Mouse (Mus musculus): Measurements from ENCODE around the gene Ccdc124.

Gene Ccdc124

DNA sequence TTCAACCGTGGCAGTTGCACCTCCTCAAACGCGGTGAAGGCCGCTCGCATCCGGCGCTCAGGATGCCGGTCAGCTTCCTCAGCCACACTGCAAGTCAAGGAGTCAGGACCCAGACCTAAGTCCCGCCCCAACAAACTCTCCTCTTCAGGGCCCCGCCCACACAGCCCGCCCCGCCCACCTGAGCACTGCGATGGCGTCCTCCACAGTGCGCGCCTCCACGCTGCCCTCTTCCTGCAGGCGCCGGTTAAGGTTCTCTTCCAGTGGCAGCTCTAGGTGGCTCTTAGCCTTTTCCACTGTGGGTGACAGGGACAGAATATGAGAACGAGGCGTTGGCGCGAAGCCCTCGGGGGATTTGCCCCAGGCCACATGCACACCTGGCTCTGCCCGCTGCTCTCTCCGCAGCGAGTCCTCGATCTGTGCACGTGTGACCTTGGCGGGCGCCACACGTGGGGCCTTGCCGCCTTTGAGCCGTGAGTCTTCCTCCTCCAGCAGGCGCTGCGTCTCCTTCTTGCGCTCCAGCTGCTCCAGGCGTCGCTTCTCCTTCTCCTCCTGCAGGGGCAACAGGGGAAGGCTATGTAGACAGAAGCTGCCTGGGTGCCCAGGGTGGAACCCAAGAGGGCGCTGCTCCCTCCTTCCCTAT lies 5.1 kb downstream of the Ccdc124 start:
- no peak for DNase-seq

DNA sequence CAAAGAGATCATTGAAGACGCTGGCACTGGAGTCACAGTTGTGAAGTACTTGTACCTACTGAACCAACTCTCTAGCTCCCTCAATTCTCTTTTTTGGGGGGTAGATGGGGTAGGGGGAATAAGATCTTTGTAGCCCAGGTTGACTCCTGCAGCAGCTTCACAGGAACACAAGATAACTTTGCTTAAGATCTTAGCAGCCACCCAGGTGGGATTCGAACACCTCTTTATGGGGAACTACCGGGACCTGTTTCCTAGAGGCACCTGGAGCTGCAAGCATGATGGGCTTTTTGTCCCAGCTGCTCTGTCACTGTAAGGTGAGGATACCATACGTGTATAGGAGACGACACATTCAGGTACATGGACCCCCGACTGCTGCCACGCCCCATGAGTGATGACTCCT lies 7.2 kb downstream of the Ccdc124 start:
- DNase-seq = no peak

DNA sequence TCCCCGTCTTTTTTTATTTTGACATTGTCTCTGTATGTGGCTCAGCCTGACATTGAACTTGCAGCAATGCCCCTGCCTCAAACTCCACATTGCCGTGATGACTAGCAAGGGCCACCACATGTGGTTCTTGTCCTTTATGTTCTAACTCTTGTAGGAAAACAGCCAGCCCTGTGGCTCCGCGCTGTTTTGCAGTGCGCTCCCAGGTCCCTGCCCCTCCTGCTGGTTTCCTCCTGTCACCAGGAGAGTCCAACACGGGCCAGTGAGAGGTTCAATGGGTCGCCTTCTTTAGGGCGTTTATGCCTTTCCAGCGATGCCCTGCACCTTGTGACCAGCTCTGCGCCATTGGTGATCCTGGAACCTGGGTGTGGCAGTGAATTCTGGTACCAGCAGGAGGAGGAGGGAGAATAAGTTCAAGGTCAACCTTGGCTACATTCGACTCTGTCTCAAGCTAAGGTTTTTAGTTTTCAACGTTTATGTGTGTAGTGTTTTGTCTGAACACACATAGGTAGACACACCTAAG lies 7.7 kb downstream of the Ccdc124 start:
- DNase-seq = no peak

DNA sequence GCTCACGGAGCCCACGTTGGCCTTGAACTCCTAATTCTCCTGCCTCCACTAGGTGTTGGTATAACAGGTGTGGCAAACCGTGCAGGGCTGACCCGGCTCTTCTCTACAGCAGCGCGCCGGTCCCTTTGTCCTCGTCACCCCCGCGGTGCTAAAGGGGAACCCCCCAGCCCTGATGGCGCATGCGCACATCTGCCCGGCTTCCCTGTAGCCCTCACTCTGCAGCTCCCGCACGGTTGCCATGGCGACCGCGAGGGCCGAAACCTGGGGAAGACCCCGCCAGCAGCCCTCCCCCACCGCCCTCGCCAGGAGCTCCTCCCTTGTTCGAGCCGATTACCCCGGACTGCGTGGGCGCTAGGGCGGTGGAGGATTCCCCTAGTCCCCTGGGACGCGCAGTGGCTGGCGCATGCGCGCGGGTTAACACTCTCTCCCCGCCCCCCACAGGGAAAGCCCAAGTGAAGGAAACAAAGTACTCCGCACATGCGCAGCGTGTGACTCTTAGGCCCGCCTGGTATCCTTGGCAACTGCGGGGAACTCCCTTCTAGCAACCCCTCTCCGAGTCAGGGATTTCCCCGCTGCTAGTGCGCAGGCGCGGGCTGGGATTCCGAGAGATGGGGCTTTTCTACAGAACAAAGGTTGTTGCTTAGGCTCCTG lies 8.3 kb downstream of the Ccdc124 start:
- DNase-seq = peak; percentile 99

DNA sequence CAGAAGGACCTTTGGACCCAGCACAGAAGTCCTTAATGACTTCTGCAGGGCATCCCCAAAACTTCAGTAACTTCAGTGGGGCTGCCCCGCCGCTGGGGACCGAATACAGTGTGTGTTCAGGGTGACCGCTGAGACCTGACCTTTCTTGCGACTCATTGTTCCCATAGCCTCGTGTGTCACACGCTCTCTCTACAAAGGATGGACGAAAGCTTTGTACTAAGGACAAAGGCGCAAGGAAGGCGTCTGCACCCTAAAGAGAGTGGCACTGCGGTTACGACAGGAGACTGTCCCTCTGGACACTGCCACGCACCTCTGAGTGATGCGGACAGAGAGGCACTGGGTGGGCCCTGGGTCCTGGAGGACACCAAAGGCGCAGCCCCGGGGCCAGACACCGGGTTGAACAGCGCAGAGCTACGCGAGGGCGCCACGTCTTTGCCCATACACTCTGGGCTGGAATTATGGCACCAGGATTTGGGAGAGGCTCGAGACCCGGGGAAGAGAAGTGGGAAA lies 9.0 kb downstream of the Ccdc124 start:
- no peak for DNase-seq

DNA sequence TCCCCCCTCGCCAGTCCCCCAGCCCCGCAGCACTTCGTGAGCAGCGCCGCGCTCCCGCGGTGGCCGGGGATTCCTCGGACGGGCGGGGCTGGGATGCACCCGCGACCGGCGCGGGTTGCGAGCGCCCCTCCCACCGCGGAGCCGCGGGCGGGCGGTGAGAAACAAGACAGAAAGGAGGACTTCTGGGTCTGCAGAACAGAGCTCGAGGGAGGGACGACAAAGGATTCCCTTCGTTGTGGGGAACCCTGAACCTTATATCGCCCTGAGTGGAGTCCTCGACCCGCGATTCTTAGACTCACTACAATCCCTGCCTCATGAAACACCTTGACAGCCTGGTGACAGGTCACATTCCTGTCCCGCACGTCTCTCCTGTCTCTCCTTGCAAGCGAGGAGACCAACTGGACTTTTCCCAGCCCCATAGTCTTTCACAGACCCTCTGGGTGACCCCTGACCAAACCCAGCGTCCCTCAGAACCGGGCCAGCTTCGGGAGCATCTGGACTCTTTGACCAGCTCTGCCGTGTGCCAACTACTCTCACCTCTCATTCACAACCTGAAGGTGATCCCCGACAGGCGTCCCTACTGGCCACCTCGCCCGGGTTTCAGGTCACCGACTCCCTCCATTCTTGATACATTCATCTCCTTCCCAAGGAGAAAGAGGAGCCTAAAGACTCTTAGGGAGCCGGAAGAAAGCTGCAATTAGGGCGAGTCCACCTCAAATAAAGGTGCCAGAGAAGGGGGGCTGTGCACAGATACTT lies 9.6 kb downstream of the Ccdc124 start:
- peak; percentile 44 for DNase-seq

DNA sequence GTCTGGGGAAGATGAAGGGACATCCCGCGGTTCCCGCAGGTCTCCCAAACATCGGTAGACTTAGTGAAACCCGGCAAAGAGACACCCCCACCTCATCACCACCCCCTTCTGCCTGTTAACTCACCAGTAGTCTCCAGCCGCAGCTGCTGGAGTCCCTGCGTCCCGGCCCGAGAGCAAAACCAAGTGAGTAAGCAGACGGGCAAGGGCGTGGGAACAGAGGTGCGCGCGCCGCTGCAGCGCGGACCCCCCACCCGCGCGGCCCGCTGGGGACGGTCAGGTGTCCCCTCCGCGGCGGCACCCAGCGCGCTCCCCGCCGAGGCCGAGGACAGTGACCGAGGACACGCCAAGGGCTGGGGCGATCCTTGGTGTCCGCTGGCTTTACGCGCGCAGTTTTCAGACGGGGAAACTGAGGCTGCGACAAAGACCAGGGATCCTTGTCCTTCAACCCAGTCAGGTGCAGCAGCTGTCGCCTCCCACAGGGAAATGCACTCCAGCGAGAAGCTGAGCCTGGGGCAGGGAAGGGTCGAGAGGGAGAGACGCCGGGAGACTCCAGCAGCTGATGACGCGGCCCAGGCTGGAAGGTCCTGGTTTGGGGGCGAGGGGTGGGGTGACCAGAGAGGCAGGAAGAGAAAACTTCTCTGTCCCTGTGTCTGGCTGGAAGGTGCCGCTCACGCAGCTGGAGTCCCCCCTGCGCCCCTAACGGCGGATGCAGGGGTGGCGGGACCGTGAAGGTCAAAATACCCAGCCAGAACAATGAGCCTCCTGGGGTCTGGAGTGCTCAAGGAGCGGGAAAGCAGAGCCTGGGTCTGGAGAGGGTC lies 10.7 kb downstream of the Ccdc124 start, which contains the start of gene Kcnn1:
Kcnn1 (minus strand) TSS at position 435 of the 818 bp plus-strand sequence.
- DNase-seq = no peak

DNA sequence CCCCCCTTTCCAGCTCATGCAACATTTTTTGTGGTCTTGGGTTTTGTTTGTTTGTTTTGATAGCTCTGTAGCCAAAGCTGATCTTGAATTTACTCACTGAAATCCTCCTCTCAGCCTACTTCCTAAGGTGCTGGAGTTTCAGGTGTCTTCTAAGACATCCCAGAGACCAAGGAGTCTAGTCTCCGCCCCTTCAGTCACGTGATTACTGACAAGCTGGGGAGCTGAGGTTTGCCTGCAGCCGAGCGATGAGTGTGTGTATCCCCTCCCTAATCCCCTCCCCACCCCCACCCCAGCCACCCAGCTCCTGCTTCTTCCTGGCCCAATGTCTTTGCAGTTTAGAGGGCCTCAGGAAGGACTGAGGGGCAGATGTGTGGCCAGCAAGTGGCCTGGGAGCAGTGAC lies 16.2 kb downstream of the Ccdc124 start:
- no peak for DNase-seq

DNA sequence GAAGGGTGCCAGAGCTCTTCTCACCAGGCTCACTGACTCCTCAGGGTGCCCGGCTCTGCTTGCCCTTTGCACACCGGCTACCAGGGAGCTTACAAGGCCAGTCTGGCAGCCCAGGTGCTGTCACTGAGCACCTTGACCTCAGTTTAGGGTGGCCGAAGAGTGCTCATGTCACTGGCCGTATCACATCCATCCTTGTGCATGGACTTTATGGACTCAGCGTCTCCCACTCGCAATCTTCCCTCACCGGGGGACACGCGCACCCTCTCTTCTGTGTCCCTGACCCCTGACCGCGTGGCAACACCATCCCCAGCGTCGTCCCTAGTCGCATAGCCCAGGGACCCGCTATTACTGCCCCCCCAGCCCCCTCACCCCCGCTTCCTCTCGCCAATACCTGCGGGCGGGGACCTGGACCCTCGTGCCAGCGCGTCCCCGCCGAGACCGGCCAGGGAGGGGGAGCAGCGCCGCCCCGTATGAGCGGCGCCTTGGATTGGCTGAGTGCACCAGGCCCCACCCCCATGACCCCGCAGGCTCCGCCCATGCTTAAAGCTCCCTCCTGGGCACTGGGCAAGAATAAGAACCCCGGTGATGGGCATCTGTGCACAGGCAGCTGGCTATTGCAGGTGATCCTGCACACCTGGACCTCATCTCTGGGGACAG lies 17.1 kb downstream of the Ccdc124 start:
- peak; percentile 78 for DNase-seq

DNA sequence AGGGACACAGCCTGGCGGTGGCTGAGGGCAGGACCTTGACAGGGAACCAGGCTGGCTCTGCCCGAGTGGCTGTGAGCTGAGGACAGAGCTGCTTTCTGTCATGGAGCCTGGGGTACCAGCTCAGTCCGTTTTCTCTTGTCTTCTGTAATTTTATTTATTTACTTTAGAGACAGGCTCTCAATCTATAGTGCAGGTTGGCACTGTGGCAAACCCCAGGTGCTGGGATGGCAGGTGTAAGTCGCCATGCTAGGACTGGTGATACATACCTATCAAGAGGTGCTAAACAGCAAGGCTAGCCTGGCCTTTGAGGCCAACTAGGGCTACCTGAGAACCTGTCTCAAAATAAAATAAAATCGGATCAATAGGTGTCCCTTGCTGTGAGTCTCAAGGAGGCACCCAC lies 17.7 kb downstream of the Ccdc124 start:
- DNase-seq = no peak

DNA sequence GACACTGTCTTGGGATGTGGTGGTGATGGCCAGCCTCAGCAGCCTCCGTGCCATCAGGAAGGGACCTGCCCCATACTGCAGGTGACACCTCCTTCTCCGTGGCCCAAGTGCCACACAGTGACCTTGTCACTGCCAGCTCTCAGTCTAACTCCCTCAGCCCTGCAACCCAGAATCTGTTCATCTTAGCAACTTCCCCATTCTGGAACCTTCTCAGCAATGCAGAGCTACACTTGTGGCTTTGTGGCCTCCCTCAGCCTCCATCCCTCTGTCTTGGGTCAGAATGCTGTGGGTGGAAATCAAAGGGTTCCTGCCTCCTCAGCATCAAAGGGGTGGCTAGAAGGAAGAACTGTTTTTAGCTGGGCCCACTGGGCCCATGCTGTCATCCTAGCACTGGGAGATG lies 19.9 kb downstream of the Ccdc124 start:
- DNase-seq = no peak

DNA sequence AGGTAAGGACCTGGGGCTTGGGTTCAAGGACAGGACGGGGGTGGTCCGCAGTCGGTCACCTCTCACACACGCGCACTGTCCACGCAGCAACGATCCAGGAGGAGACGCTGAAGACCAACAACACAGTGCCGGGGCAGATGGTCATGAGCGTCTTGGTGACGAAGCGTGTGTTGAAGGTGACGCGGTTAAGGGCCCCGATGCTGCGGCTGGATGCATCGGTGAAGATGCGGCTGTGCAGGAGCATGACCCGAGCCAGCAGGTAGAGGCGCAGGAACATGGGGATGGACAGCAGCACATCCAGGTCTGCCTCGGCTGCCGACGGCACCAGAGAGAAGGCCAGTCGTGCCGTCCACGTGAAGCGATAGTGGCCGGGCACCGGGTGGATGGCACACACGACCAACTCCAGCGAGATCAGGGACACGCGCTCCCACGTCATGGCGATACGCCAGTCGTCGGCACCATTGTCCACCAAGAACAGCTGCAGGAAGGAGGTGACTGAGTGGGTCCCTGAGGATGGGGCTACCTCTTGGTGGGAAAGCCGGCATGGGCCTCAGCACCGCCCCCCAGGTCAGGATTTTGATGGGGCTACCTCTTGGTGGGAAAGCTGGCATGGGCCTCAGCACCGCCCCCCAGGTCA lies 21.0 kb downstream of the Ccdc124 start:
- DNase-seq = no peak

DNA sequence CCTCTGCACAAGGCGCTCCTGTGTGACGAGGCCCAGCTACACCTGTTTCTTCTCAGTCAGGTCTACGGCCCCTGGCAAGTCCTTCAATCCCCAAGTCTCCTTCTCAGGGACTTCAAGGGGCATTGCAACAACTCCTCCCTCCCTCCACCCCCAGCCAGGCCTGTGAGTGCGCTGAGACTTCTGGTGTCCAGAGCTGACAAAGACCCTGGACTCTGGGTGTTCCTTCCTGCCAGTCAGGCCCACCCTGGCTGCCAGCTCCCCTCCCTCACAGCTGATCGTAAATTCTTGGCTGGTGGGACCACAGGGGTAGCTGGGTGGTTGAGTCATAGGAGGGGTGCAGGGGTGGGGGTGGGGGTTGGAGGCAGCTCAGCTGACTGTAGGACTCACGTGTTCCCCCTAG lies 21.9 kb downstream of the Ccdc124 start:
- no peak for DNase-seq

DNA sequence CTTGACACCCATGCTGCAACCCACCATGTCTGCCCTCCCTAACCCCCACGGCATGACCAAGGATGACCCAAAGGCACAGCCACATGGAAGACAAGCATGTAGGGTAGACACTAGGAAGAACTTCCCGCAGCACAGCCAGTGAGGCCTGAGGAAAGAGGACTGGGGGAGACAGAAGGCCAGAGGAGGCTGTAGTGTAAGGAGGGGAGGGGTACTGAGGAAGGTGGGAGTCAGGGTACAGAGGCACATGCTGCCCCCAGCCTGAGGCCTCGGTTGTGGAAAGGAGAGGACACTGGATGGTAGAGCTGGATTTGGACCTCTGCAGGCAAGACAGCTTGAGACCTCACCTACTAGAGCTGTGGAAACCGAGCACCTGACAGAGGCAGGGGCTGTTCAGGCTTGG lies 22.8 kb downstream of the Ccdc124 start:
- no peak for DNase-seq

DNA sequence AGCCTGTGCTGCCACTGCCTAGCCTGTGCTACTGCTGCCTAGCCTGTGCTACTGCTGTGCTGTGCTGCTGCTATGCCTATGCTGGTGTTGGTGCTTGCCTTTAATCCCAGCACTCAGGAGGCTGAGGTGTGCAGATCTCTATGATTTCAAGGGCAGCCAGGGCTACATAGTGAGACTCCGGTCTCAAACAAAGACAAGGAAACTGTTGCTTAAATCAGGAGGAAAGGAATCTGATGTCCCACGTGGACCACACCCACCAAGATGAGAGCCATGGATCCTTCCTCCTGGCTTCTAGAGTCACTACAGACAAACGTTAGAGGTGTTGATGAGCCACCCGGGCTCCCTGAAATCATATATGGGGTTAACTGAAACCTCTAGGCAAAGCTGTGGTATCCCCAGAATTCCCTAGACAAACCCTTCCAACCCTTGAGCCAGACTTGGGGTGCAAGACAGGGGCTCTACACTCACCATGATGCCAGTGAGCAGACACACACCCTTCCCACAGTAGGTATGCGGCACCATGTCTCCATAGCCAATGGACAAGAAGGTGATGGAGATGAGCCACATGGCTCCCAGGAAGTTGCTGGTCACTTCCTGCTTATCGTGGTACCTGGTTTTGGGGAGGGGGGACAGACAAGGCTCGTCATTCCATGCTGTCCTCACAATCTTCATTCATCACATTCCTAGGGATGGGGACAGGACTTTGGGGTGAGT lies 23.4 kb downstream of the Ccdc124 start:
- DNase-seq = no peak

DNA sequence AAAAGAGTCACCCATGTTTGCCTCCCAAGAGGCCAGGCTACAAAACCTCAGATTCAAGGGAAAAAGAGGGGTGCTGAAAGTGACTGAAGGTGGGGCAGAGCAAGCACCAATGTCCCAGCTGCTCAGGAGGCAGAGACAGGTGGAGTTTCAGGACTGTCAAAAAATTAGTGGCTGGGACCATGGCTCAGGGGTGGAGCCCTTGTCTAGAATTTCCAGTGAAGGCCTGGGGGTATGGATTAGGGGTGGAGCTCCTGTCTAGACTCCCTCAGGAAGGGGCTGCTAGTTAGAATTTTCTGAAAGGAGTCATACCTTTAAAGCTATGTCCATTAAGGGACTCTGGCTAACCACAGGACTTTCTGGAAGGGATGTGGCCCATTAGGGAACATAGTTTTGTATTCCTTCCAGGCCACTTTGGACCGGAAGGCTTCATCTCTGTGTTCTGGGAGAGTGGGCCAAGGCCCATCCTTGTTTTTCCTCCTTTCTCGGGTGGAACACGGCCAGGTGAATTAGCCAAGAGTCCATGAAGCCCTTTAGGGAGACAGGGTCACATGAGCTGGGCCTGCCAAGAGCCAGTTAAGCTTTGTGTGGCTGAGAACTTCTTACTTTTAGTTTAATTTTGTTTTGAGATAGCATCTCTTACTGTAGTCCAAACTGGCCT lies 24.3 kb downstream of the Ccdc124 start:
- DNase-seq = no peak

DNA sequence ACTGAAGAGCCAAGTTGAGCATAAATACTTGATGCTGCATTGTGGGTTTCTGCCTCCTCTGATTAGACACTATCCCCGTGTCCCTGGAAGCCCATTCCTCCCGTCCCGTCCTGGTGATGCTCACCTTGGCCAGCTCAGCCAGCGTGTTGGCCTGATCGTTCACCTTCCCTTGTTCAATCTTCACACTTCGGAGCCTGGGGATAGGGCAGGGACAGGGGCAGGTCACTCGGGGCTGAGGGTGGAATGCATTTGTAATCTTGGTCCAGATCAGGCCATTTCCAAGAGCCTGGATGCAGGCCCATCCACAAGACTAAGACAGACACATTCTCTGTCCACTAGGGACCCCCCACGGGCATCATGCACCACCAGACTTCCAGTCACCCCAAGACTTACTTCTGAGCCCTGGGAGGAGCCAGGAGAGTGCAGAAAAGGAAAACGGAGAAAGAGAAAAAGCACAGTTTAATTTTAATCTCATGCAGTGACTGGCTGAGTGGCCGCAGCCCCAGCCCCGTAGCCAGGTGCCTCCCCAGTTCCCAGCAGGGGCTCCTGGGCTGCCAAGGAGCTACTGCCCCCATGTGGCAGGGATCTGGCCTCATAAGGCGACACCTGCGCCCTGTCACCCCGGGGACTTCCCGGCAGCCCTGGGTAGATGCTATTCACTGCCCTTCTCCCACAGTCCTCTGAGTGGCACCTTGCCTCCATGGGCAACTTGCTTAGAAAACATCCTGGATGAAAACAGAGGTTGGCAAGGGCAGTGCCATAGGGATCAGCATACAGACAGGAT lies 27.2 kb downstream of the Ccdc124 start:
- DNase-seq = no peak

DNA sequence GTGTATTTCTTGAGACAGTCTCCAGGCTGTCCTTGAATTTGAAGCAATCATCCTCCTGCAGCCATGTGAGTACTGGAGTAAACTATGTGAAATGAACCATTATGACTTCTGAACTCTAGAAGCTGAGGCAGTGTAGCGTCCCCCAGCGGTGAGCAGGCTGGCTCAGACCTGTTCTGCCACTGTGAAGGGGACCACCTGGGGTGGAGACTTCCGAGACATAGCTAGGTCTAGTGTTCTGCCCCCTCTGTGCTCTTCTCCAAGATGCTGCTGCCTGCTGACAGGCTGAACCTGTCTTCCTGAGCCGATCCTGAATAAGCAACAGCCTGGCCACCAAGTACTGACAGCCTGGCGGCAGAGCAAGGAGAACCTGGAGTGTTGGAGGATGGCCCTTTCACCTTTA lies 28.6 kb downstream of the Ccdc124 start:
- DNase-seq = no peak

DNA sequence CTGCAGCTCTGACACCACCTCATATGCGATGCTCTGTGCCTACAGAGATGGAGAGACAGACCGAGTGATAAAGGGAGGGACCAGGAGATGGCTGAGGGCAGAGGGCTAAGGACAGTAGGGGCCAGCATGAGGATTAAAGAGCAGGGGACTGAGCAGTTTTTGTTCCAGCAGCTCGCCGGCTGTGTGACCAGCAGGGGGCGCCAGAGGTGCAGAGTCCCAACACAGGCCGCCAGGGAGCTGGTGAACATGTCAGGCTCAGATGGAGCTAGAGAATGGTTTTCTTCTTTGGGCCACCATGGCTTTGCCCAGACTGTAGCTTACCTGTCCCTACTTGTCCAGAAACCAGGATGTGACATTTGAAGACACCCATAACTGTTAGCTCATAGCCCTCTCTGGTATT lies 29.2 kb downstream of the Ccdc124 start:
- DNase-seq = peak; percentile 77

DNA sequence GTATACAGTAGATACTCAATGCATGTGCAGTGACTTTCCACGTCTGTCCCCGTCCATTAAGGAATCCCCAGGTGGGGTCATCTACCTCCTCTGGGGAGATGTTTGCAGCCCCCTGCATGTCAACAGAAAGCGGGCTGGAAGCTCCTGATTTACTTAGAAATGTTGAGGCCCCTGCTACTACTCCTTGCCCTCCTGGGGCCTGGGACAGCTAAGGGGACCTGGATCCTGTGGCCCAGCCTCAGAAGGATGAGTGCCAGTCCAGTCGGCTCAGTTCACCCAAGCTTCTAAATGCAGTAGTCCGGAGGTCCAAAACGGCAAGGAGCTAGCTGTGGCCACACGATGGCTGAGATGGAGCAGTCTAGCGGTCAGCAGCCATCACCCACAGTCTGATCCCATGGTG lies 29.8 kb downstream of the Ccdc124 start:
- DNase-seq = no peak

All from right cerebral cortex, postnatal 25 days (tissue).